Mouse (Mus musculus) limb, embryonic 14.5 days (tissue): Measurements from ENCODE around the gene Ccl2. TPM values are rescaled to one million over a fixed set of nuclear protein-coding genes. Genes with fewer than 3 reads are reported as not detected.
A peak's percentile ranks its signal among the peaks of the same experiment; 100 is the strongest.

ENCODE experiments used
- ATAC-seq: fragments of 200-750 bp; cut with Nextera tagmentation; 2 replicates; pipeline ENCODE4 v1.8.0; 2017; ENCODE audit warnings: low read depth, moderate number of reproducible peaks, moderate TSS enrichment; ENCODE audit not compliant: low FRiP score
- DNase-seq: peaks from one replicate; pipeline ENCODE4 v3.0.0-alpha.2; 2015; ENCODE audit warnings: low spot score
- H3K27ac ChIP-seq: fragments of 300-500 bp; sonication (generic); replicated peaks from 2 replicates; pipeline ENCODE4 v1.5.1; 2014; ENCODE audit warnings: low read depth, mild to moderate bottlenecking, low read length, moderate library complexity, mixed read lengths
- H3K27me3 ChIP-seq: fragments of 300-500 bp; sonication (generic); 2 replicates; pipeline ENCODE4 v1.6.1; 2014; ENCODE audit warnings: low read length, mixed read lengths; ENCODE audit not compliant: control insufficient read depth, insufficient read depth
- H3K36me3 ChIP-seq: fragments of 300-500 bp; sonication (generic); 2 replicates; pipeline ENCODE4 v1.6.1; 2014; ENCODE audit warnings: mild to moderate bottlenecking, low read length, moderate library complexity, mixed read lengths; ENCODE audit not compliant: control insufficient read depth, insufficient read depth
- H3K4me1 ChIP-seq: fragments of 300-500 bp; sonication (generic); 2 replicates; pipeline ENCODE4 v1.6.1; 2014; ENCODE audit warnings: antibody characterized with exemption, low read length, mixed read lengths; ENCODE audit not compliant: control insufficient read depth, insufficient read depth
- H3K4me2 ChIP-seq: fragments of 300-500 bp; sonication (generic); replicated peaks from 2 replicates; pipeline ENCODE4 v1.6.1; 2014; ENCODE audit warnings: low read depth, mild to moderate bottlenecking, low read length, moderate library complexity; ENCODE audit not compliant: severe bottlenecking
- H3K4me3 ChIP-seq: fragments of 300-500 bp; sonication (generic); replicated peaks from 2 replicates; pipeline ENCODE4 v1.5.1; 2014; ENCODE audit warnings: low read length
- H3K9ac ChIP-seq: fragments of 300-500 bp; sonication (generic); 2 replicates; pipeline ENCODE4 v1.6.1; 2014; ENCODE audit warnings: mild to moderate bottlenecking, low read depth, low read length, moderate library complexity; ENCODE audit not compliant: severe bottlenecking
- H3K9me3 ChIP-seq: fragments of 300-500 bp; sonication (generic); 2 replicates; pipeline ENCODE4 v1.6.1; 2016; ENCODE audit warnings: low read length; ENCODE audit not compliant: control insufficient read depth
- POLR2A ChIP-seq: fragments of 200-500 bp; IDR thresholded peaks from 2 replicates; pipeline ENCODE4 v1.8.0; 2012; ENCODE audit warnings: inconsistent platforms, mild to moderate bottlenecking, moderate library complexity, borderline replicate concordance; ENCODE audit not compliant: insufficient read depth, insufficient read length; ENCODE audit errors: extremely low read depth
- WGBS: fragments of 180-500 bp; shearing (Covaris S2); extraction: QIAGEN DNeasy Blood & Tissue Kit; methylation state at CpG from one replicate; pipeline ENCODE4 v1.1.7; 2014; 5-methylcytosine and 5-hydroxymethylcytosine counted together
- polyA plus RNA-seq, 2 experiments: library from polyadenylated mRNA; depleted of rRNA in 1 of 2; stranded (reverse) in 1 of 2; unstranded in 1 of 2; fragments of >200 nt; fragmentation: Nextera tagmentation in 1 of 2; extraction: Ambion mirVana in 1 of 2; gene quantifications; 2 replicates each; pipeline versions ENCODE4 v1.2.1 to v1.2.3; 2012 to 2014

The Ccl2 gene
- polyA plus RNA-seq, 2 experiments = 4.7 to 7.7 TPM

DNA sequence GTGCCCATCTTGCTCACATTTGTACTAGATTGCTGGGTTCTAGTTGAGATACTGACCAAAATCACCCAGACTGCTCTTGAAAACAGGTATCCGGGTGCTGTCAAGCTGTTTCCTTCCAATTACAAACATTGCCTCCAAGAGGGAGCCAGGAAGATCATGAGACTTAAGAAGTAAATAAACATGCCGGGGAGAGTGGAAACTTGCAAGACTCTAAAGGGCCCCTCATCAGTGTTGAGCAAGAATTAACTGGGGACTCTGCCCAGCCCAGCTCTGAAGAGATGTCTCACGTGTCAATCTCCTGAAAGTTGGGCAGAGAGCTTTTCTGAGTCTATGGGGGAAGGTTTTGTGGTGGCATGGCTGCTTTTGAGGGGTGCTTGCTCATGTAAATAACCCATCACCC, 41.7 kb downstream of the Ccl2 start:
- ATAC-seq = no peak
- 55% methylated on average over 3 of the region's 3 CpGs for WGBS
- Histone ChIP-seq H3K27me3 (no peaks in the 10 kb centered on the region), H3K36me3 (no peaks in the 10 kb centered on the region), H3K4me1 (no peaks in the 10 kb centered on the region), H3K4me2 (no peak overlapping the region), H3K9ac (no peak overlapping the region), H3K27ac (no peak overlapping the region), H3K4me3 (no peak overlapping the region), H3K9me3 (no peaks in the 10 kb centered on the region)
- TF ChIP-seq POLR2A = no peak
- no peak for DNase-seq

DNA sequence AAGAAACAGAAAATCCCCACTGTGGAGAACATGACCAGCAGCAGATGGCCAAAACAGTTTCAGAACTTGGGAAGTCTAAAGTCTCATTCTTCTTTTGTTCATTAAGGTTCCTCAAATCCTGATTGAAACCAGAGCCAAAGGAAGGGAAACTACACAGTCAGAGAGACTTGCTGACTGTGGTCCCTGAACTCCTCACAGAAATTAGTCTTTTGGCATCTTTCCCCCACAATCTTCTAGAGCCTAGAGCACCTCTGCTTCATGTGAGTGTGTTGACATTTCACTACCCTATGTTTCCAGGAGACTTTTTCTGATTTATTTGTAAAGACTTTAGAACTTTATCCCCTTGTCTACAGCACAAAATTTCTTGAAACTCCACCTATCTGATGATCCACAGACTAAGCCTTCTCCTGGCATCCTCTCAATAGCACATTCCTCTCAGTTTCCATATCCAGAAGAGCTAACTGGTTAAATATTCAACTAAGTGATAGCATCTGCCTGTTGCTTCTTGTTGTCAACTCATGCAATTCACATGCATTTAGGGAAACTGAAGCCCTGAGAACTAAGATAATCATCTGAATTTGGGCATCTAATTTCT, 42.9 kb downstream of the Ccl2 start:
- H3K4me3 ChIP-seq = no peak overlapping the region
- no peak for TF ChIP-seq POLR2A
- no peak overlapping the region for H3K4me2 ChIP-seq
- H3K9ac ChIP-seq = no peak overlapping the region
- no peaks in the 10 kb centered on the region for H3K4me1 ChIP-seq
- H3K36me3 ChIP-seq = no peaks in the 10 kb centered on the region
- H3K27ac ChIP-seq = no peak overlapping the region
- no peaks in the 10 kb centered on the region for H3K9me3 ChIP-seq
- ATAC-seq = no peak
- peak; percentile 72 for DNase-seq
- no peaks in the 10 kb centered on the region for H3K27me3 ChIP-seq

- WGBS = 68% methylated on average over 3 of the region's 3 CpGs
- Histone ChIP-seq H3K9me3 (no peaks in the 10 kb centered on the region), H3K27ac (no peak overlapping the region), H3K4me1 (no peaks in the 10 kb centered on the region), H3K27me3 (no peaks in the 10 kb centered on the region), H3K9ac (no peak overlapping the region), H3K4me2 (no peak overlapping the region), H3K36me3 (no peaks in the 10 kb centered on the region), H3K4me3 (no peak overlapping the region)
- no peak for TF ChIP-seq POLR2A
- ATAC-seq = no peak
- no peak for DNase-seq
Measured at GRCm38 (mm10) chr11:82080865-82081264, 45.5 kb downstream of the Ccl2 start.

DNA sequence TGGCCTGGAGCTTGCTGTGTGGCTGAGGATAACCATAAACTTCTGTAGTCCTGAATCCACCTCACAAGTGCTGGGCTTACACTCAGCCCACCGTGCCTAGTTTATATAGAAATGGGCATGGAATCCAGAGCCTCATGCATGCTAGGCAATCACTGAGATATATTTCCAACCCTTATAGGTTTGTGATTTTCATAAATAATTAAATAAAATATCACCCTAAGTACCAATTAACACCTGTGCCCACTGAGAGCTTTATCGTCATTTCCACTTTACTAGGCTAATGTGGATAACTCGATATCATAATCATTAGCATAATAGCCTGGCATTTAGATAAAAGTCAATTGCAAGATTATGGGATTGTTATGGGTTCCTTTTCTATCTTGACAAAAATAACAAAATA, 49.0 kb downstream of the Ccl2 start:
- no peak for ATAC-seq
- 81% methylated on average over 3 of the region's 3 CpGs for WGBS

More for the DNA sequence above, 49.0 kb downstream of the Ccl2 start:
- no peak overlapping the region for H3K4me2 ChIP-seq
- no peak for TF ChIP-seq POLR2A
- no peaks in the 10 kb centered on the region for H3K4me1 ChIP-seq
- H3K9ac ChIP-seq = no peak overlapping the region
- no peaks in the 10 kb centered on the region for H3K9me3 ChIP-seq
- no peak overlapping the region for H3K4me3 ChIP-seq
- no peaks in the 10 kb centered on the region for H3K36me3 ChIP-seq
- no peaks in the 10 kb centered on the region for H3K27me3 ChIP-seq
- no peak overlapping the region for H3K27ac ChIP-seq
- DNase-seq = no peak

Other genes starting within 250 kb of the Ccl2 start
- gene 5530401A14Rik, start 174.9 kb upstream of the Ccl2 start, polyA plus RNA-seq (2012; rRNA removed) = not detected in 2 replicates
- gene 5530401A14Rik, start 174.9 kb upstream of the Ccl2 start, polyA plus RNA-seq (2014; fragmentation: Nextera tagmentation; extraction: Ambion mirVana) = 0.07 TPM in 1 of 2 replicates, not detected in the other
- 1.3 and 1.5 TPM in 2 replicates for gene Asic2, start 67.1 kb upstream of the Ccl2 start, polyA plus RNA-seq (2012; rRNA removed)
- gene Asic2, start 67.1 kb upstream of the Ccl2 start, polyA plus RNA-seq (2014; fragmentation: Nextera tagmentation; extraction: Ambion mirVana) = 0.62 and 0.72 TPM in 2 replicates
- gene Gm17268, start 3.0 kb downstream of the Ccl2 start, polyA plus RNA-seq (2012; rRNA removed) = not detected in 2 replicates
- not detected in 2 replicates for gene Gm17268, start 3.0 kb downstream of the Ccl2 start, polyA plus RNA-seq (2014; fragmentation: Nextera tagmentation; extraction: Ambion mirVana)
- gene Ccl7, start 10.1 kb downstream of the Ccl2 start, polyA plus RNA-seq (2012; rRNA removed) = 1.2 and 1.5 TPM in 2 replicates
- 4.3 and 4.6 TPM in 2 replicates for gene Ccl7, start 10.1 kb downstream of the Ccl2 start, polyA plus RNA-seq (2014; fragmentation: Nextera tagmentation; extraction: Ambion mirVana)
- gene Ccl11, start 22.3 kb downstream of the Ccl2 start, polyA plus RNA-seq (2012; rRNA removed) = 4.3 and 5.8 TPM in 2 replicates
- gene Ccl11, start 22.3 kb downstream of the Ccl2 start, polyA plus RNA-seq (2014; fragmentation: Nextera tagmentation; extraction: Ambion mirVana) = 4.0 and 4.9 TPM in 2 replicates
- 4.0 and 4.6 TPM in 2 replicates for gene Ccl12, start 66.3 kb downstream of the Ccl2 start, polyA plus RNA-seq (2012; rRNA removed)
- gene Ccl12, start 66.3 kb downstream of the Ccl2 start, polyA plus RNA-seq (2014; fragmentation: Nextera tagmentation; extraction: Ambion mirVana) = 5.0 and 5.3 TPM in 2 replicates
- gene Ccl8, start 79.6 kb downstream of the Ccl2 start, polyA plus RNA-seq (2012; rRNA removed) = not detected in 2 replicates
- gene Ccl8, start 79.6 kb downstream of the Ccl2 start, polyA plus RNA-seq (2014; fragmentation: Nextera tagmentation; extraction: Ambion mirVana) = not detected in 2 replicates